Mouse (Mus musculus) monocyte, adult 2 months (primary cell): ENCODE measurements around the gene Ppp2r5a.
A peak's percentile ranks its signal among the peaks of the same experiment; 100 is the strongest.
"Not testable (repeated sequence)": the region's sequence is repeated elsewhere in the genome, so short reads cannot be mapped to it uniquely, and the experiment has no call there.

ENCODE experiments used
- DNase-seq, 2 experiments: peaks; one replicate each; pipeline ENCODE4 v3.0.0; 2022; ENCODE audit warnings: low spot score in 2 of 2, low read depth in 1 of 2

The Ppp2r5a gene

GRCm38 (mm10) chr1:191403074-191403473, at the start of gene Ppp2r5a:
Gene Ppp2r5a (minus strand): TSS chr1:191403272.
- no peak for DNase-seq

GRCm38 (mm10) chr1:191450614-191451013, 47.5 kb upstream of the Ppp2r5a start:
- no peak for DNase-seq

- DNase-seq, result no peak
Observed at GRCm38 (mm10) chr1:191449537-191449936, 46.5 kb upstream of the Ppp2r5a start.

GRCm38 (mm10) chr1:191447391-191448016, 44.4 kb upstream of the Ppp2r5a start:
- peak in 1 of 2 experiments; percentile 25 for DNase-seq

- DNase-seq, result no peak
Observed at GRCm38 (mm10) chr1:191446307-191446706, 43.2 kb upstream of the Ppp2r5a start.

GRCm38 (mm10) chr1:191445831-191446258, 42.8 kb upstream of the Ppp2r5a start:
- no peak for DNase-seq

GRCm38 (mm10) chr1:191445401-191445800, 42.3 kb upstream of the Ppp2r5a start:
- DNase-seq, result no peak

- no peak for DNase-seq
Observed at GRCm38 (mm10) chr1:191444467-191444866, 41.4 kb upstream of the Ppp2r5a start.

GRCm38 (mm10) chr1:191439011-191439410, 35.9 kb upstream of the Ppp2r5a start:
- DNase-seq, result no peak

- DNase-seq, result no peak
Observed at GRCm38 (mm10) chr1:191438546-191438945, 35.5 kb upstream of the Ppp2r5a start.

GRCm38 (mm10) chr1:191436647-191437046, 33.6 kb upstream of the Ppp2r5a start:
- no peak for DNase-seq

GRCm38 (mm10) chr1:191435359-191435758, 32.3 kb upstream of the Ppp2r5a start:
- no peak for DNase-seq

GRCm38 (mm10) chr1:191432531-191432930, 29.5 kb upstream of the Ppp2r5a start:
- DNase-seq, result no peak

- DNase-seq, result no peak
Observed at GRCm38 (mm10) chr1:191432023-191432422, 29.0 kb upstream of the Ppp2r5a start.

- no peak for DNase-seq
Observed at GRCm38 (mm10) chr1:191430121-191430520, 27.0 kb upstream of the Ppp2r5a start.

GRCm38 (mm10) chr1:191425884-191426283, 22.8 kb upstream of the Ppp2r5a start:
- DNase-seq, result no peak

GRCm38 (mm10) chr1:191423201-191423600, 20.1 kb upstream of the Ppp2r5a start:
- DNase-seq, result no peak

GRCm38 (mm10) chr1:191422714-191423113, 19.6 kb upstream of the Ppp2r5a start:
- not testable (repeated sequence) for DNase-seq

- DNase-seq, result no peak
Observed at GRCm38 (mm10) chr1:191422164-191422563, 19.1 kb upstream of the Ppp2r5a start.

GRCm38 (mm10) chr1:191421426-191421999, 18.4 kb upstream of the Ppp2r5a start:
- peak; percentile 40 to 52 for DNase-seq

- DNase-seq, result peak; percentile 49 to 58
Observed at GRCm38 (mm10) chr1:191420930-191421404, 17.9 kb upstream of the Ppp2r5a start.

- no peak for DNase-seq
Observed at GRCm38 (mm10) chr1:191419991-191420751, 17.1 kb upstream of the Ppp2r5a start.
